Mouse (Mus musculus): ENCODE results near the gene Taok3.

Gene Taok3

GRCm38 (mm10) chr5:117185673-117186072, 65.7 kb downstream of the Taok3 start:
- DNase-seq = no peak

- no peak for DNase-seq
These were observed 72.1 kb downstream of the Taok3 start for GRCm38 (mm10) chr5:117192061-117192460.

- no peak for DNase-seq
These were observed 73.8 kb downstream of the Taok3 start for GRCm38 (mm10) chr5:117193748-117194147.

DNA sequence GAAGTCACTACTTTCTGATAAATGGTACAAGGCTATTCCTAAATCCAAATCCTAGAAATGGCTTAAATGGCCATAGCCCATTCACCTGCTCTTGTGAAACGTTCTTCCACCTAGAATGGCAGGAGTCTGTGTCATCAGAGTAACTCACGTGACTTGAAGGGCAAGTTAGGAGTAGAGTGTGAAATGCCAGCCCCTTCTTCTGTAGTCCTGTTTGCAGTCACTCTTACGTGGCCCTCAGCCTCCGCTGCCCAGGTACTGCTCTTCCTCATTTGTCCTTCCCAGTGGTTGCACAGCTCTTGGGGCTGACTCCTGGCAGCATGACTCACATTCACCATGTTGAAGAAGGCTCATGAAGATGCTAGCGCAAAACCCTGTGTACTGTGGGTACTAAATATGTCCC, 74.7 kb downstream of the Taok3 start:
- no peak for DNase-seq

- peak; percentile 46 for DNase-seq
These were observed 76.6 kb downstream of the Taok3 start for GRCm38 (mm10) chr5:117196551-117196950.

GRCm38 (mm10) chr5:117198390-117198789, 78.5 kb downstream of the Taok3 start:
- no peak for DNase-seq

DNA sequence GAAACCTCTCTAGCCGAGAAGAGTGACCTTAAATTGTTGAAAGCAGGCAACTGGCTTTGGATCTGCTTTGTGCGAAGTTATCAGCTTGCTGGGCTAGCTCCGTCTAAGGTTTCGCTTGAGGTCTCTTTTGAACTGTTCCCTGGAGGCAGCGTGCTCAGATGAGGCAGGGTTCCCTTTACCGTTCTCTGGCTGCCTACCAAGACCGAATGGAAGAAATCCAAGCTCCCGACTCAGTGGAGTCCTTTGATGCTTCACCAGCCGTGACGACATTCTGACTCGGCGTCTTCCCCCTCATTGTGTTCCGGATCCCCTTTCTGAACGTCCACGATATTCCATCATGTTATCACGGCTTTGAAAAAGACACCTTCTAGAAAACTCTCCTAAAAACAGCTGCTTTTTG, 87.4 kb downstream of the Taok3 start:
- DNase-seq = no peak

DNA sequence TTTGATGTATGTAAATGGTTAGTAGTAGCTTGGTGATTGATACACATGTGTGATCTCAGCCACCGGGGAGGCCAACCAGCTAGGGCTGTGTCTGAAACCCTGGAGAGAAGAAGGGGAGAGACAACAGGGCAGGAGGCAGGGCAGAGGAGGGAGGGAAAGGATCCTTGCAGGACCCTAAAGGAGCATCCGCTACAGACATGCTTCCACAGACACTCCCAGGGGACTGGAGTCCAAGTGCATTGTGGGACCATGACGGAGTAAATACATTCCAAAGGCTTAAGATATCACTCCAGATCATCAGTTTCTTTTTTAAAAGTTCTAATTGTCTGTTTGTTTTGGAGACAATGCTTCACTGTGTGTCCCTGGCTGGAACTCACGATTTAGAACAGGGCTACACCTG, 94.1 kb downstream of the Taok3 start:
- DNase-seq = no peak

GRCm38 (mm10) chr5:117231059-117231458, 111.1 kb downstream of the Taok3 start:
- DNase-seq = no peak

DNA sequence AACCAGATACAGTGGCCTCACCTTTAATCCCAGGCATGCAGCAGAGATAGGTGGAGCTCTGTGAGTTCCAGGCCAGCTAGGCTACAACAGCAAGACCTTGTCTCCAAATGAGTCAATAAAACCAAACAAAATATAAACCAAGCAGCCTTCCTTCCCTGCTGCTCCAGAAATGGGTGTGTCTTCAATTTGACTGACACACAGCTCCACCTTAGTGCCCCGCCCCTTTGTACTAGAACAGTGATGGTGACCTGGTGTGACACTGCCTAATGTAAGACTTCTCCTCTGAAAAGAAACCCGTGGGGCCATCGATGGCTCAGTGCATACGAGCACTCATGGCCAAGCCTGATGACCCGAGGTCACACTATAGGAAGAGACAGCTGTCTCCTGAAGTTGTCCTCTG, 116.6 kb downstream of the Taok3 start:
- no peak for DNase-seq

- no peak for DNase-seq
These were observed 119.2 kb downstream of the Taok3 start for GRCm38 (mm10) chr5:117239106-117239505.

DNA sequence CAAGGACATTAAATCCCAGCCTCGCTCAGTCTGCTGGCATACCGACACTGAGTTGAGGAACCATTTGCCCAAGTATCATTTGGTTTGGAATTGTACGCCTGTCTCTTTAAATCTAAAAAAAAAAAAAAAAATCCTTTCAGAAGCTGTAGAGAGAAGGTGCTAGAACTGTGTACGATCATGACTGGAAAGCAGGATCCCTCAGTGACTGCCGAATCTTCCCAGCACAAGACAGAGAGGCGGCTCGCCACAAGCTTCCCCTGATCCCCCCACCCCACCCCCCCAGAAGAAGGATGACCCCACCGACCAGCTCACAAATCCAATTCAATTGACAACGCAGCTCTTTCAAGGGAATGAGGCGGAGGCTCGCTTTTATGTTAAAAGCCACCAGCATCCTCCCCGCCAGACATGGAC, 120.4 kb downstream of the Taok3 start:
- no peak for DNase-seq

DNA sequence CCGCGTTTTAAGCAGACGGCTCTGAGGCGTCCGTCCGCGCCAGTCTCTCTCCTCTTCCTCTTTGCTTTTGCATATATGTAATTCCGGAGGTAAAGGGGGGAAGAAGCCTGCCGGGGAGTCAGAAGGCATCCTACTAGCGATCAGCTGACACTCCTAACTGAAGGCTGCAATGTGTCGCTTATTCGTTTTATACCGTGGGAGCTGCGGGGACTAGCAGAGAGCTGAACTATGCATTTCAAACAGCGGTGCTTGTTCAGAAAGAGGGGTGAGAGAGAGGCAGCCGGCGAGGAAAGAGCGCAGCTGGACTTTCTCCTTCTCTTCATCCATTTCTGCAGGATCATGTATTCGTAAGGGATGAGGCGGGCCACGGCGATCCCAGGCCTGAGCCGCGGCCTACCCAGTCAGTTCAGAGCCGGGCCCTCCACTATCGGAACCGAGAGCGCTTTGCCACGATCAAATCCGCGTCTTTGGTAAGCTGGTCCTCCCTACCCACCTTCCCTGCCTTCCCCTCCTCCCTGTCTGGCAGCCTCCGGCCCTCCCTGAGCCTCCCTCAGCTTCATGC, 120.9 kb downstream of the Taok3 start:
- DNase-seq = peak; percentile 5

GRCm38 (mm10) chr5:117241935-117242531, 122.1 kb downstream of the Taok3 start:
- no peak for DNase-seq

DNA sequence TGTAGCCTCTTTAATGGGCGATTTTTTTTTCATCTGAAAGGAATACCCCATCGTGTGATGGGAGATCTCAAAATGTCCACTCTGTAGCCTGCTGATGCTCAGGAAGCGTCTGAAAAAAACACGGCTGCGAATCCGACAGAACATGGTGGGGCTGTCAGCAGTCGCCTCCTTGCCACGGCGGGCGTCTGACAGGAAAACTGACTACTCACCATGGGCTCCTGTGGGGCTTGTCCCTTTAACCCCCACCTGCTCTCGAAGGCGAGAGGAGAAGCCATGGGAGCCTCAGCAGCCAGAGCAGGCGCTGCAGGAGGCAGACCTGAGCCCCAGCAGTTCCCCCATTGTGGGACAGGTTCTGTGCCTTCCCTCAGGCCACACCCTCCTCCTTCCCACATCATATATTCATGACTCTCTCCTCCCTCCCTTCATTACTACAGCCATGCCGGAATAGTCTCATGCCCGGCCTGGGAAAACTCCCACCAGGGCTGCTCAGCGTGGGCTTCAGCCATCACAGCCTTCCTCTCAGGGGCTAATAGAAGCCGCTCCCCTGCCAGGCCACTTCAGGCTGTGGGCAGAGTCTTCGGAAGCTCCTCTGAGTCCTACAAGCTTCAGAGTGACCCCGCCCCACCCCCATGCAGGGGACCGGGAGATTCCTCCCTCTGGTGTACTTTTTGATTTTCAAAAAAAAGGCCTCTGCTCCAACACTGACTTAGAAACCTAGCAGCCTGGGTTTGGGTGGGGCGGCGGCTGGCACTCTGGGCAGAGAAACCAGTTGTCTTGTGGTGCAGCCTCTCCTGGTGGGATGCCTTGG, 122.9 kb downstream of the Taok3 start:
- DNase-seq = no peak

DNA sequence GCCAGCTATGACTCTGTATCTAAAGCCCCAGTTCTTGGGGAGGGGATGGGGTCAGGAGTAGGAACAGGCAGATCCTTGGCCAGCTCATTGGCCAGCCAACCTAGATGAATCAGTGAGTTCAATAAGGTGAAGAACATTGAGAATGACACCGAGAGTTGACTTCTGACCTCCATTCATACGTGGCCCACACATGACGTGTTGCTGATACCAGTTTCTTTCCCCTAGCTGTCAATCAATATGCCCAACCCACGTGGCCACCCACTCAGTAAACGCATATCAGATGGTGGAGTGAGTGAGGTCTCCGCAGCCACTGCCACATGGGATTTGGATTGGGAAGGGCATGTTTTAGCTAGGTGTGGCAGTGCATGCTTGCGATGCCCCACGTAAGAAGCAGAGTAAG, 125.2 kb downstream of the Taok3 start:
- no peak for DNase-seq

DNA sequence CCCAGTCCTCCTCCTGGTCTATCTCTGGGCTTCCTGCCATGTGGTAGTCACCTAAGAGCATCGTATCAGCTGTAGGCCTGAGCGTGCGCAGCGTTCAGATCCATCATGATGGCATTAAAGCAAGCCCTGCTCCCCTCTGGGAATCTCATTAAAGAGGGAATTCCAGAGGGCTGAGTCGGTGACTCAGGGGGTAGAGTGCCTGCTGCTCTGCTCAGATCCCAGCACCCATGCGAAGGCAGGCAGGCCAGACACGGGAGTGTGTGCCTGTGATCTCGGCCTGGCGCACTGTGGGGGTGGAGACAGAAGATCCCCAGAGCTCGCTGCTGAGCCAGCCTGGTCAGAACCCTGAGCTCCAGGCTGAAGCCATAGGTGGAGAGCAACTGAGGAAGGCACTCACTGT, 128.4 kb downstream of the Taok3 start:
- DNase-seq = no peak

- DNase-seq = no peak
These were observed 130.9 kb downstream of the Taok3 start for GRCm38 (mm10) chr5:117250796-117251195.

DNA sequence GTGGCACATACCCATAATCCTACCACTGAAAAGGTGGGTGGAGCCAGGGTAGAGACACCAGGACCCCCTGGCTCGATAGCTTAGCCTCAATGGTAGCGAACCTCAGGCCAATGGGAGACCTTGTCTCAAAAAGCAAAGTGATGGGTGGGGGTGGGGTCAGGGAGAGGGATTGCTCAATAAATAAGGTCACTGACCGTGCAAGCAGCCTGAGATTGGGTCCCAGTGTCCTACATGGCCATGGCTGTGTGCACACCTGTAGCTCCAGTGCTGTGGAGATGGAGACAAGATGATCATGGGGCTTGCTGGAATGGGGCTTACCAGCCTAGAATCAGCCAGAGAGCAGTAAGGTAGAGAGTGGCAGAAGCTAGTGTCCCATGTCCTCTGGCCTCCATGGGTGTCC, 131.8 kb downstream of the Taok3 start:
- DNase-seq = no peak

GRCm38 (mm10) chr5:117258276-117258675, 138.3 kb downstream of the Taok3 start:
- DNase-seq = no peak

- DNase-seq = no peak
These were observed 143.6 kb downstream of the Taok3 start for GRCm38 (mm10) chr5:117263566-117263965.

GRCm38 (mm10) chr5:117264701-117265100, 144.8 kb downstream of the Taok3 start:
- no peak for DNase-seq

DNA sequence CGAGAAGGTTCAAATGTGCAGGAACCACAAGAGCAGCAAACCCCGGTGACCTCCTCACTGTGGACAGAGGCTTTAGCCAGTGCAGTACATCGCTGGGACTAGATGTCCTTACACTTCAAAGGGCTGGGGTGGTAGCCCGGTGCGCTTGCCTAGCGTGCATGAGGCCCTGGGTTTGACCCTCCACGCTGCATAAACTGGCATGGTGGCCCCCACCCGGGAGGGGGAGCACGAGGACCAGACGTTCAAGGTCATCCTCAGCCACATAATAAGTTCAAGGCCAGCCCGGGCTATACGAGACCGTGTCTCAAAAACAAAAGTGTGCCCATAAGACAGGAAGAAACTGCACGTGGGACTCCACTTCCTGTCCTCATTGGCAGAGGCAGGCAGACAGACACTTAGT, 148.0 kb downstream of the Taok3 start:
- DNase-seq = no peak

DNA sequence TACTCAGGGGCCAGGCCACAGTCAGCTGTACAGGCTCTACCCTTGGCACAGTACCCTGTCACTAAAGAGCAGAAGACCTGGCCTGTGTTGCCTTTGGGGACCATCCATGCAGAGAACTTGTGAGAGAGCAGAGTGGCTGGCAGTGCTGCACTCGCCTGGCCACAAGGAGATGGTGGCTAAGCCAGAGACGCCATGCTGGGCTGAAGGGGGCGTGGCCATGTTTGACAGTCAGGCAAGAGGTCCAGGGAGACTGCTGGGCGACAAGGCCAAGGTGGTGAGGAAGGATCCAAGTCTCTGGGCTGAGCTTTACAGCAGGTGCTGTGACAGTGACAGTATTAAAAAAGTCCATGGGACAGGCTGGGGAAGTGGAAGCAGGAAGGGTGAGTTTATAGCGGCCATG, 148.8 kb downstream of the Taok3 start:
- no peak for DNase-seq

Data from lung, postnatal 14 days (tissue).